In the genomic region with DNA sequence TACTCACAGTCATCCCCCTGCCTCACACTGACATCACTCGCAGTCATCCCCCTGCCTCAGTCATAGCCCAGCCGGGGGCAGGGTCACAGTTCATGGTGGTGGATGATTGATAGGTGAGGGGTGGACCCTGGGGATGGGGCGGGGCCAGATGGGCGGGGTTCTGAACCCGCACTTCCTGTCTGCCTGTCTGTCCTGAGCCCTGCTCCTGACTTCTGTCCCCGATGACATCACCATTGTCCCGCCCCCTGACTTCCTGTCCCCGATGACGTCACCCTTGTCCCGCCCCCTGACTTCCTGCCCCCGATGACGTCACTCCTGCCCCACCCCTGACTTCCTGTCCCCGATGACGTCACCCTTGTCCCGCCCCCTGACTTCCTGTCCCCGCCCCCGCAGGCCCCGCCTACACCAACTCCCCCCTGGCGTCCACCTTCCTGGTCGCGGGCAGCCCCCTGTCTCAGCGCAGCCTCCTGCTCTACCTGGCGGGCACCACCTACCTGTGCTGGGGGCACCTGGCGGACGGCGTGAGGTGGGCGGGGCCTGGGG, we compare ENCODE assay signal across 9 mouse cellular contexts. TPM values are rescaled to one million over a fixed set of nuclear protein-coding genes. Genes with fewer than 3 reads are reported as not detected.
DNase-seq lines count a peak whose midpoint lies in the region; ATAC-seq lines count a peak whose summit lies in the region.
"Had no signal": no experiment of that assay in that cellular context is flagged by ENCODE, and none has a peak within 500 bp of the region (broad histone marks: within the 10 kb centered on the region; RNA-seq: fewer than 3 reads in every experiment).

No protein-coding gene starts in this region.

- no peak overlapping the region for H3K4me2 ChIP-seq in liver, embryonic 12.5 days

- H3K36me3 ChIP-seq in hindbrain, embryonic 10.5 days = peaks cover 51% of the 10 kb centered on the region
- H3K36me3 ChIP-seq in liver, embryonic 12.5 days = peaks cover 53% of the 10 kb centered on the region

- no peak overlapping the region for H3K27ac ChIP-seq in hindbrain, embryonic 10.5 days
- no peak overlapping the region for H3K27ac ChIP-seq in liver, embryonic 12.5 days

- H3K27me3 ChIP-seq in hindbrain, embryonic 10.5 days (ENCODE audit: insufficient read depth, poor library complexity, severe bottlenecking) = no peaks in the 10 kb centered on the region
- no peaks in the 10 kb centered on the region for H3K27me3 ChIP-seq in liver, embryonic 12.5 days (replicated peaks)

- peak; percentile 32 to 51 for DNase-seq in layer of hippocampus, postnatal 10 days (ENCODE audit: low spot score in 2 of 2)
- DNase-seq in layer of hippocampus, postnatal 14 days (ENCODE audit: low spot score in 2 of 2) = no peak
- DNase-seq in R1 (ENCODE audit: low read depth, low spot score) (peak; percentile 34), MN1 (ENCODE audit: low spot score) (no peak)
- peak; percentile 36 for DNase-seq in hindbrain, embryonic 10.5 days (ENCODE audit: low spot score)
- DNase-seq in right cerebral cortex, postnatal 10 days (ENCODE audit: low spot score in 2 of 2) = peak; percentile 73 to 75

- no peak overlapping the region for H3K9ac ChIP-seq in liver, embryonic 12.5 days

- WGBS in hindbrain, embryonic 10.5 days = 77% methylated on average over 27 of the region's 27 CpGs
- WGBS in liver, embryonic 12.5 days (ENCODE audit: insufficient replicate concordance) = 72% methylated on average over 27 of the region's 27 CpGs

- peaks cover 55% of the 10 kb centered on the region for H3K9me3 ChIP-seq in hindbrain, embryonic 10.5 days
- peaks cover 55% of the 10 kb centered on the region for H3K9me3 ChIP-seq in liver, embryonic 12.5 days (replicated peaks)

- no peaks in the 10 kb centered on the region for H3K4me1 ChIP-seq in hindbrain, embryonic 10.5 days (replicated peaks)
- no peaks in the 10 kb centered on the region for H3K4me1 ChIP-seq in liver, embryonic 12.5 days

- 0 out of 2 replicates have a peak, but pooled peaks have one; percentile 16 for ATAC-seq in common myeloid progenitor, adult 5-6 weeks (replicated peaks; ENCODE audit: low read depth, poor library complexity, severe bottlenecking)
- peak; percentile 56 for ATAC-seq in liver, embryonic 12.5 days

- peak overlapping the region; percentile 35 for H3K4me3 ChIP-seq in hindbrain, embryonic 10.5 days
- H3K4me3 ChIP-seq in liver, embryonic 12.5 days = 0 out of 2 replicates have a peak overlapping the region, but pooled peaks have one; percentile 3

RNA-seq across cellular contexts. Expression of a gene that starts 1.9 kb away (rescaled TPM):
- not detected for total RNA-seq in layer of hippocampus, postnatal 10 days (2021)
- total RNA-seq in layer of hippocampus, postnatal 14 days (2021) = not detected
- total RNA-seq in common myeloid progenitor, adult 5-6 weeks (2017) = not detected in 2 replicates
- polyA plus RNA-seq in hindbrain, embryonic 10.5 days (2016; fragmentation: Nextera tagmentation; extraction: Ambion mirVana) = not detected in 2 replicates
- not detected in 2 replicates for polyA plus RNA-seq in liver, embryonic 12.5 days (2016; fragmentation: Nextera tagmentation; extraction: Ambion mirVana)
- total RNA-seq: layer of hippocampus, adult 8-10 months had no signal

Comparison
In these comparisons a context has a peak if more than half of its experiments do, and no peak if none do; other contexts are left out.
1. DNase-seq: peak in layer of hippocampus, postnatal 10 days (2 of 2), R1 (single experiment), hindbrain, embryonic 10.5 days (single experiment) and right cerebral cortex, postnatal 10 days (2 of 2); none in layer of hippocampus, postnatal 14 days (0 of 2) and MN1 (single experiment).